Mouse (Mus musculus) mouse embryonic stem cell (cell line): ENCODE measurements around the gene Alms1.

Experiments used
- in situ Hi-C, 2 experiments: fragments of 300-500 bp; cut with MboI; formaldehyde crosslinking; loops; 1 replicate in 1 of 2; 3 replicates in 1 of 2; pipeline ENCODE4 v1.14.3; 2019 to 2020; ENCODE audit warnings: low sequenced_read_pairs in 2 of 2, low pct_unique_long_range_greater_than_20kb in 1 of 2, mixed read lengths in 1 of 2; ENCODE audit not compliant: unreplicated experiment in 1 of 2

Gene Alms1

GRCm38 (mm10) chr6:85587396-85588143 is at the start of gene Alms1:
Gene Alms1, plus strand, starts transcription at chr6:85587531.
- in situ Hi-C loops: no loop called here

- in situ Hi-C loops: no loop called here
These were observed 43.8 kb upstream of the Alms1 start for GRCm38 (mm10) chr6:85543351-85544175.

GRCm38 (mm10) chr6:85544251-85544881 is 43.0 kb upstream of the Alms1 start:
- in situ Hi-C loops: no loop called here

GRCm38 (mm10) chr6:85547642-85548041 is 39.7 kb upstream of the Alms1 start:
- in situ Hi-C loops: no loop called here

GRCm38 (mm10) chr6:85562374-85562773 is 25.0 kb upstream of the Alms1 start:
- in situ Hi-C loops: no loop called here

- in situ Hi-C loops: no loop called here
These were observed 14.5 kb upstream of the Alms1 start for GRCm38 (mm10) chr6:85572816-85573215.

- in situ Hi-C loops: no loop called here
These were observed 5.6 kb upstream of the Alms1 start for GRCm38 (mm10) chr6:85581688-85582087.

GRCm38 (mm10) chr6:85584612-85585011 is 2.7 kb upstream of the Alms1 start:
- in situ Hi-C loops: no loop called here

- in situ Hi-C loops: no loop called here
These were observed 445 bp upstream of the Alms1 start for GRCm38 (mm10) chr6:85586805-85587367.

GRCm38 (mm10) chr6:85588164-85588563 is 833 bp downstream of the Alms1 start:
- in situ Hi-C loops: no loop called here

- in situ Hi-C loops: no loop called here
These were observed 1.2 kb downstream of the Alms1 start for GRCm38 (mm10) chr6:85588568-85588967.

GRCm38 (mm10) chr6:85590116-85590515 is 2.8 kb downstream of the Alms1 start:
- in situ Hi-C loops: no loop called here

GRCm38 (mm10) chr6:85599310-85599709 is 12.0 kb downstream of the Alms1 start:
- in situ Hi-C loops: no loop called here

GRCm38 (mm10) chr6:85610511-85610910 is 23.2 kb downstream of the Alms1 start:
- in situ Hi-C loops: no loop called here

GRCm38 (mm10) chr6:85620826-85621225 is 33.5 kb downstream of the Alms1 start:
- in situ Hi-C loops: no loop called here

GRCm38 (mm10) chr6:85621600-85621999 is 34.3 kb downstream of the Alms1 start:
- in situ Hi-C loops: no loop called here

- in situ Hi-C loops: no loop called here
These were observed 37.2 kb downstream of the Alms1 start for GRCm38 (mm10) chr6:85624511-85624910.

- in situ Hi-C loops: no loop called here
These were observed 45.8 kb downstream of the Alms1 start for GRCm38 (mm10) chr6:85633165-85633564.

GRCm38 (mm10) chr6:85653244-85653643 is 65.9 kb downstream of the Alms1 start:
- in situ Hi-C loops: no loop called here
